Mouse (Mus musculus) MEL (cell line): ENCODE results near the gene Hspg2. TPM values are rescaled to one million over a fixed set of nuclear protein-coding genes. Genes with fewer than 3 reads are reported as not detected.

ENCODE experiments used
- DNase-seq: peaks from one replicate; pipeline ENCODE4 v3.0.0; 2011; ENCODE audit warnings: low read depth, low spot score
- H3K27ac ChIP-seq: 2 replicates; pipeline ENCODE4 v1.5.1; 2012; ENCODE audit warnings: low read depth, mild to moderate bottlenecking, control low read depth, low read length, moderate library complexity; ENCODE audit not compliant: control insufficient read depth
- H3K27me3 ChIP-seq, 2 experiments: fragments of 150-350 bp in 1 of 2; sonication (generic) in 1 of 2; 2 replicates each; pipeline ENCODE4 v1.6.1; 2012; ENCODE audit warnings: low read length in 2 of 2, mild to moderate bottlenecking in 2 of 2, improper control_type of control experiment in 1 of 2, moderate library complexity in 1 of 2; ENCODE audit not compliant: insufficient read depth in 2 of 2, control insufficient read depth in 1 of 2
- H3K36me3 ChIP-seq, 2 experiments: 2 replicates each; pipeline ENCODE4 v1.6.1; 2012 to 2014; ENCODE audit warnings: low read length in 2 of 2, improper control_type of control experiment in 1 of 2, inconsistent platforms in 1 of 2, mild to moderate bottlenecking in 1 of 2; ENCODE audit not compliant: insufficient read depth in 2 of 2, control insufficient read depth in 1 of 2
- H3K4me1 ChIP-seq, 2 experiments: fragments of 150-350 bp in 1 of 2; sonication (generic) in 1 of 2; 2 replicates each; pipeline ENCODE4 v1.6.1; 2012; ENCODE audit warnings: low read length in 2 of 2, improper control_type of control experiment in 1 of 2, mild to moderate bottlenecking in 1 of 2; ENCODE audit not compliant: insufficient read depth in 2 of 2, control insufficient read depth in 1 of 2
- H3K4me3 ChIP-seq, 2 experiments: fragments of 150-350 bp in 1 of 2; sonication (generic) in 1 of 2; 2 replicates each; pipeline ENCODE4 v1.5.1; 2012; ENCODE audit warnings: low read depth in 2 of 2, low read length in 2 of 2, mild to moderate bottlenecking in 2 of 2, moderate library complexity in 2 of 2, control low read depth in 1 of 2, improper control_type of control experiment in 1 of 2; ENCODE audit not compliant: control insufficient read depth in 1 of 2, insufficient read depth in 1 of 2
- H3K79me2 ChIP-seq: 2 replicates; pipeline ENCODE4 v1.6.1; 2012; ENCODE audit warnings: mild to moderate bottlenecking, low read length, moderate library complexity; ENCODE audit not compliant: control insufficient read depth, poor library complexity, insufficient read depth
- H3K9ac ChIP-seq: 2 replicates; pipeline ENCODE4 v1.6.1; 2012; ENCODE audit warnings: low read depth, mild to moderate bottlenecking, control low read depth, low read length, moderate library complexity; ENCODE audit not compliant: control insufficient read depth, poor library complexity, severe bottlenecking
- H3K9me3 ChIP-seq: fragments of 150-350 bp; sonication (generic); replicated peaks from 2 replicates; pipeline ENCODE4 v1.6.1; 2012; ENCODE audit warnings: mild to moderate bottlenecking, low read length, improper control_type of control experiment, moderate library complexity; ENCODE audit not compliant: insufficient read depth
- BHLHE40 ChIP-seq: IDR thresholded peaks from 2 replicates; pipeline ENCODE4 v1.6.1; 2012; ENCODE audit warnings: low read depth, mild to moderate bottlenecking, inconsistent platforms, low read length, improper control_type of control experiment, borderline replicate concordance
- CHD1 ChIP-seq: IDR thresholded peaks from 2 replicates; pipeline ENCODE4 v1.6.1; 2012; ENCODE audit warnings: low read depth, mild to moderate bottlenecking, inconsistent platforms, low read length, improper control_type of control experiment
- CHD2 ChIP-seq: IDR thresholded peaks from 2 replicates; pipeline ENCODE4 v1.6.1; 2011; ENCODE audit warnings: low read length, improper control_type of control experiment
- CTCF ChIP-seq, 3 experiments: IDR thresholded peaks in 2 of 3; conservative IDR thresholded peaks in 1 of 3; 2 replicates each; pipeline ENCODE4 v1.5.1; 2011 to 2012; ENCODE audit warnings: low read length in 3 of 3, low read depth in 2 of 3, mild to moderate bottlenecking in 2 of 3, improper control_type of control experiment in 1 of 3, inconsistent platforms in 1 of 3, mixed read lengths in 1 of 3, moderate library complexity in 1 of 3; ENCODE audit not compliant: control insufficient read depth in 1 of 3, insufficient read depth in 1 of 3, poor library complexity in 1 of 3, severe bottlenecking in 1 of 3
- E2F4 ChIP-seq: IDR thresholded peaks from 2 replicates; pipeline ENCODE4 v1.6.1; 2011; ENCODE audit warnings: low read depth, low read length, improper control_type of control experiment, borderline replicate concordance
- EP300 ChIP-seq, 2 experiments: IDR thresholded peaks; 2 replicates each; pipeline ENCODE4 v1.6.1; 2011; ENCODE audit warnings: improper control_type of control experiment in 2 of 2, low read length in 2 of 2, low read depth in 1 of 2, mild to moderate bottlenecking in 1 of 2
- GABPA ChIP-seq: IDR thresholded peaks from 2 replicates; pipeline ENCODE4 v1.6.1; 2012; ENCODE audit warnings: low read depth, mild to moderate bottlenecking, inconsistent platforms, low read length, improper control_type of control experiment, moderate library complexity
- KAT2A ChIP-seq: conservative IDR thresholded peaks from 2 replicates; pipeline ENCODE4 v1.6.1; 2012; ENCODE audit warnings: low read depth, low read length, improper control_type of control experiment, inconsistent platforms
- MAFK ChIP-seq: IDR thresholded peaks from 2 replicates; pipeline ENCODE4 v1.6.1; 2011; ENCODE audit warnings: low read depth, mild to moderate bottlenecking, low read length, improper control_type of control experiment, borderline replicate concordance
- MAX ChIP-seq: IDR thresholded peaks from 2 replicates; pipeline ENCODE4 v1.6.1; 2011; ENCODE audit warnings: low read length, improper control_type of control experiment
- MAZ ChIP-seq: IDR thresholded peaks from 2 replicates; pipeline ENCODE4 v1.6.1; 2012; ENCODE audit warnings: low read depth, mild to moderate bottlenecking, inconsistent platforms, low read length, improper control_type of control experiment
- MEF2A ChIP-seq: IDR thresholded peaks from 2 replicates; pipeline ENCODE4 v1.6.1; 2014; ENCODE audit warnings: low read depth, mild to moderate bottlenecking, inconsistent platforms, low read length, improper control_type of control experiment; ENCODE audit not compliant: poor library complexity, insufficient replicate concordance, severe bottlenecking; ENCODE audit errors: extremely low read depth
- MYC ChIP-seq: IDR thresholded peaks from 2 replicates; pipeline ENCODE4 v1.6.1; 2011; ENCODE audit warnings: low read depth, mild to moderate bottlenecking, low read length, improper control_type of control experiment, moderate library complexity
- NELFE ChIP-seq: IDR thresholded peaks from 2 replicates; pipeline ENCODE4 v1.6.1; 2011; ENCODE audit warnings: low read depth, low read length, improper control_type of control experiment
- POLR2A ChIP-seq, 2 experiments: IDR thresholded peaks; 2 replicates each; pipeline ENCODE4 v1.6.1; 2011 to 2012; ENCODE audit warnings: low read length in 2 of 2, mild to moderate bottlenecking in 2 of 2, control low read depth in 1 of 2, improper control_type of control experiment in 1 of 2, low read depth in 1 of 2, moderate library complexity in 1 of 2; ENCODE audit not compliant: control insufficient read depth in 1 of 2, insufficient read depth in 1 of 2, poor library complexity in 1 of 2
- POLR2AphosphoS2 ChIP-seq: IDR thresholded peaks from 2 replicates; pipeline ENCODE4 v1.6.1; 2011; ENCODE audit warnings: low read length, improper control_type of control experiment
- RAD21 ChIP-seq: IDR thresholded peaks from 2 replicates; pipeline ENCODE4 v1.6.1; 2011; ENCODE audit warnings: mild to moderate bottlenecking, low read depth, low read length, improper control_type of control experiment
- RCOR1 ChIP-seq: IDR thresholded peaks from 2 replicates; pipeline ENCODE4 v1.6.1; 2012; ENCODE audit warnings: low read depth, mild to moderate bottlenecking, inconsistent platforms, low read length, improper control_type of control experiment
- SIN3A ChIP-seq: IDR thresholded peaks from 2 replicates; pipeline ENCODE4 v1.6.1; 2012; ENCODE audit warnings: low read length, improper control_type of control experiment, inconsistent platforms
- ZC3H11A ChIP-seq: IDR thresholded peaks from 2 replicates; pipeline ENCODE4 v1.6.1; 2012; ENCODE audit warnings: low read depth, mild to moderate bottlenecking, inconsistent platforms, low read length, improper control_type of control experiment
- ZNF384 ChIP-seq: IDR thresholded peaks from 2 replicates; pipeline ENCODE4 v1.6.1; 2012; ENCODE audit warnings: low read depth, mild to moderate bottlenecking, inconsistent platforms, low read length, improper control_type of control experiment
- polyA plus RNA-seq, 2 experiments: library from polyadenylated mRNA; stranded (reverse) in 1 of 2; unstranded in 1 of 2; fragments of >175 nt in 1 of 2; fragments of >200 nt in 1 of 2; gene quantifications; 2 replicates each; pipeline versions ENCODE4 v1.2.1 to v1.2.4; 2012; ENCODE audit warnings: low replicate concordance in 2 of 2, low read depth in 1 of 2; ENCODE audit not compliant: insufficient read length in 2 of 2, insufficient read depth in 1 of 2, missing spikeins in 1 of 2
- total RNA-seq: library from RNA; depleted of rRNA; stranded (reverse); fragments of 300-350 nt; gene quantifications from 2 replicates; pipeline ENCODE4 v1.2.3, GENCODE M21; 2012

Hspg2 gene
- total and polyA plus RNA-seq, 3 experiments = 0.04 TPM; not detected in 1

DNA sequence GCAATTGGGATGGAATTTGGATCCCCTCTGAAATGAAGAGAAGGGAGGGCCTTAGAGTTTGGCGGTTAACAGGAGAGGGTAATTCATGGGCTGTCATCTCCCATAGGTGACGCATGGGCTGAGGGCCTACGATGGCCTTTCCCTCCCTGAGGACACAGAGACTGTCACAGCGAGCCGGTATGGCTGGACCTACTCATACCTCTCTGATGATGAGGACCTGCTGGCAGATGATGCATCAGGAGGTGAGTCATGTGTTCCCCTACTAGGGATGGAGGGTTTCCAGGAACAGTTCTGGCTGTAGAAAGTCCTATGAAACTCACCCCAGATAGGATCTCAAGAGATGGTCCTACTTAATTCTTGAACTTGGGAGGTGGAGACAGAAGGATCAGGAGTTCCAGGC is 32.4 kb downstream of the Hspg2 start:
- no peak overlapping the region for H3K4me3 ChIP-seq
- H3K27ac ChIP-seq = no peak overlapping the region
- no peak overlapping the region for H3K9ac ChIP-seq
- H3K4me1 ChIP-seq = no peaks in the 10 kb centered on the region
- H3K36me3 ChIP-seq = no peaks in the 10 kb centered on the region
- no peaks in the 10 kb centered on the region for H3K27me3 ChIP-seq
- TF ChIP-seq MYC (no peak), CHD2 (no peak), RAD21 (no peak), MEF2A (no peak), MAZ (no peak), POLR2A (IDR thresholded peaks at IDR 0.05; ENCODE audit: control insufficient read depth in 1 of 2, insufficient read depth in 1 of 2, low read depth in 1 of 2, low read length in 2 of 2, poor library complexity in 1 of 2) (no peak), RCOR1 (no peak), CHD1 (no peak)
- TF ChIP-seq, all 39 proteins: peak for 0
- DNase-seq = no peak
- Histone ChIP-seq H3K79me2 (no peaks in the 10 kb centered on the region), H3K9me3 (no peaks in the 10 kb centered on the region)

GRCm38 (mm10) chr4:137502183-137502582 is 33.6 kb downstream of the Hspg2 start:
- Histone ChIP-seq H3K27ac (no peak overlapping the region), H3K36me3 (no peaks in the 10 kb centered on the region), H3K9ac (no peak overlapping the region), H3K4me3 (no peak overlapping the region), H3K4me1 (no peaks in the 10 kb centered on the region), H3K79me2 (no peaks in the 10 kb centered on the region), H3K9me3 (no peaks in the 10 kb centered on the region), H3K27me3 (no peaks in the 10 kb centered on the region)
- DNase-seq = no peak
- TF ChIP-seq ZC3H11A (no peak), EP300 (IDR thresholded peaks at IDR 0.05; ENCODE audit: low read depth in 1 of 2, low read length in 2 of 2) (no peak), POLR2AphosphoS2 (no peak), MAX (no peak), E2F4 (no peak), SIN3A (no peak), CHD1 (no peak), KAT2A (no peak), CTCF (IDR thresholded peaks at IDR 0.05 in 2 of 3, conservative IDR thresholded peaks at IDR 0.05 in 1 of 3; ENCODE audit: control insufficient read depth in 1 of 3, insufficient read depth in 1 of 3, low read depth in 2 of 3, low read length in 3 of 3, poor library complexity in 1 of 3, severe bottlenecking in 1 of 3) (no peak), MAFK (no peak), NELFE (no peak), ZNF384 (no peak), BHLHE40 (no peak), GABPA (no peak), RAD21 (no peak)
